Mouse (Mus musculus): ENCODE results near the gene Gm5108. TPM values are rescaled to one million over a fixed set of nuclear protein-coding genes. Genes with fewer than 3 reads are reported as not detected.

Gm5108 gene
- polyA plus RNA-seq (2015; fragmentation: Illumina TruSeq; extraction: RNeasy Lipid Tissue Mini Kit (QIAGEN cat#74804); ENCODE audit: low read depth, low replicate concordance): not detected

DNA sequence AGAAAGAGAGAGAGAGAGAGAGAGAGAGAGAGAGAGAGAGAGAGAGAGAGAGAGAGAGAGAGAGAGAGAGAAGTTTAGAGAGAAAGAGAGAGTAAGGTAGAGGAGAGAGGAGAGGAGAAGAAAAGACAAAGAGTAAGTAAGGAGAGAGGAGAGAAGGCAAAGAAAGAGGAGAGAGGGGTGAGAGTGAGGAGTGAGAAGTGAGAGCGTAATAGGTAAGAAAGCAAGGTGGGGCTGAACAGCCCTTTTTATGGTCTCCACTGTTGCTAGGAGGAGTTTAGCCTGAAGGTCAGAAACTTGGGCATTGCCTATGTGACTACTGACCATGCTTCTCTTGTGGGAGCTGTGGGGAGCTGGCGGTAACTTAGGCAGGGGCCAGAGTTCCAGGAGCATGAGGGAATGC is at the start of gene Gm5108:
Gene Gm5108 (plus strand): TSS at position 301 of the 400 bp plus-strand sequence.

DNA sequence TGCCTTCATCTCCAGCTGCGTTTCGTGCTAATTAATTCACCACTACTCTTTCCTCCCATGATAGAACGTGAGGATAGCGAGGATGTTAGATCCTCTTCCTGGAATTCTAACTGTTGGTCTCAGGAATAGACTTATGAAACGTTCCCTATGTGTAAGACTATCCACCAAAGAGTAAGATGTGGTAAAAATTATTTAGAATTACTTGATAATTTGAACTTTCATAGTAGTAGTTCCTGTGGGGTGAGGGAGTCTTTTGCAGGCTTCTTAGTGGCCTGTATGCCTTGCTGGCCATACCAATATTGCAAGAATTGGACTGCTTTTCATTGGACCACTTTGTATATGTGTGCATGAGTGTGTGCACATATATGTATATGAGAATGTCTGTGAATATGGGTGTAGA is 4.9 kb downstream of the Gm5108 start, which contains the start of gene Gm21905:
Gene Gm21905 (minus strand): TSS at position 101 of the 400 bp plus-strand sequence.

Other genes with a start within 250 kb of the Gm5108 start
- 71.3 TPM for gene Atp8a1, start 94.2 kb upstream of the Gm5108 start, polyA plus RNA-seq (2015; fragmentation: Illumina TruSeq; extraction: RNeasy Lipid Tissue Mini Kit (QIAGEN cat#74804); ENCODE audit: low read depth, low replicate concordance)
- not detected for gene Gm21905, start 4.8 kb downstream of the Gm5108 start, polyA plus RNA-seq (2015; fragmentation: Illumina TruSeq; extraction: RNeasy Lipid Tissue Mini Kit (QIAGEN cat#74804); ENCODE audit: low read depth, low replicate concordance)
- not detected for gene Grxcr1, start 90.2 kb downstream of the Gm5108 start, polyA plus RNA-seq (2015; fragmentation: Illumina TruSeq; extraction: RNeasy Lipid Tissue Mini Kit (QIAGEN cat#74804); ENCODE audit: low read depth, low replicate concordance)